Mouse (Mus musculus) layer of hippocampus, adult 2 months (tissue): Measurements from ENCODE around the gene Mapk1ip1. TPM values are rescaled to one million over a fixed set of nuclear protein-coding genes. Genes with fewer than 3 reads are reported as not detected.

Source experiments
- DNase-seq, 2 experiments: peaks; one replicate each; pipeline ENCODE4 v3.0.0; 2022; ENCODE audit warnings: low spot score in 2 of 2
- H3K27ac ChIP-seq: fragments of 200-600 bp; 2 replicates; pipeline ENCODE4 v1.8.1; 2022
- H3K4me3 ChIP-seq: fragments of 200-600 bp; 2 replicates; pipeline ENCODE4 v1.8.1; 2022; ENCODE audit warnings: mild to moderate bottlenecking
- CTCF ChIP-seq: fragments of 200-600 bp; conservative IDR thresholded peaks from 2 replicates; pipeline ENCODE4 v1.8.1; 2022; ENCODE audit warnings: antibody characterized with exemption, mild to moderate bottlenecking, moderate library complexity
- total RNA-seq, 2 experiments: library from RNA; stranded (reverse); gene quantifications; 2 replicates each; pipeline ENCODE4 v1.2.3; 2021

The Mapk1ip1 gene
- total RNA-seq, 2 experiments from 2014 or later, result 49.6 to 52.4 TPM

DNA sequence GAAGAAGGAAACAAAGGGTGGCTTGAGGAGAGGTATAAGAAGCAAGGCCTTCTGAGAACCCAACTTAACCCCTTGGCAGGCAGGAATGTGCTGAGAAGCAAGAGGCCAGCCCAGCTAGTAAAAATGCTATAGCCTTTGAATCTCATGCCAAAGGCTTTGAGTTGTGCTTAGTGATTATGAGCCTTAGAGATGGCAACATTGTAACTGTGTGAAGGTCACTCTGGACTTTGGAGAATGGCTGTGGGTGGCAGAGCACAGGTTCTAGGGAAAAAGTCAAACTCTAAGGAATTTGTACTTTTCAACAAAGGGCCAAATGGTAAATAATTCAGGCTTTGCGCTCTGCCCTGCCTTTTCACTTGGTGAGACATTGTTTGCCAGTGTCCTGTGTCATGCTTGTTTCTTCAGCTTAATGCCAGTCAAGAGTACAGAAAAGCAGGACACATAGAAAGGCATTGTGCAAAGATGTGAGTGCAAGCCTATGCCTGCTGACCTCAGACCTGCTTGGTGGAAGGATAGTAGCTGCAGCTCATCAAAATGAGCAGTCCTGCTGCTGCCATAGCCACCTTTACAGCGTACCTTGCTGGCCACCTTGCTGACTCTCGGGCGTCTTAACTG lies 7.5 kb upstream of the Mapk1ip1 start:
- Histone ChIP-seq H3K4me3 (no peak overlapping the region), H3K27ac (no peak overlapping the region)
- DNase-seq, result no peak
- TF ChIP-seq CTCF, result no peak

DNA sequence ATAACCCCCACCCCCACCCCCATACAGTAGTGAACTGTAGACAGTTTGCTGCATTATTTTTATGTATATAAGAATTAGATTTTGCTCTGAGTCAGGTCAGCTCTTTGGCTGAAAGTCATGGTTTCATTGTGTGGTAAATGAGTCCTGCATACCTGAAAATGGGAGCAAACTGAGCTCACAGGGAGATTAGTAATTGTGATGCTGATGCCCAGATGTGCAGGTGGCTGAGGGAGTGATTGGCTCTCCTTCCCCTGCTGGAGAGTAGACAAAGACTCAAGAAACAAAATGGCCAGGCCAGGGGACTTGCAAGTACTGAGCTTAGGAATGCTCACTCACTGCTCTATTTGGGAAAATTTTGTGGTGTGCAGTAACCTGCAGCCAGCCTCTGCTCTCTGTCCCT lies 4.0 kb upstream of the Mapk1ip1 start:
- DNase-seq, result no peak
- H3K27ac ChIP-seq, result 0 out of 2 replicates have a peak overlapping the region, but pooled peaks have one; percentile 28

DNA sequence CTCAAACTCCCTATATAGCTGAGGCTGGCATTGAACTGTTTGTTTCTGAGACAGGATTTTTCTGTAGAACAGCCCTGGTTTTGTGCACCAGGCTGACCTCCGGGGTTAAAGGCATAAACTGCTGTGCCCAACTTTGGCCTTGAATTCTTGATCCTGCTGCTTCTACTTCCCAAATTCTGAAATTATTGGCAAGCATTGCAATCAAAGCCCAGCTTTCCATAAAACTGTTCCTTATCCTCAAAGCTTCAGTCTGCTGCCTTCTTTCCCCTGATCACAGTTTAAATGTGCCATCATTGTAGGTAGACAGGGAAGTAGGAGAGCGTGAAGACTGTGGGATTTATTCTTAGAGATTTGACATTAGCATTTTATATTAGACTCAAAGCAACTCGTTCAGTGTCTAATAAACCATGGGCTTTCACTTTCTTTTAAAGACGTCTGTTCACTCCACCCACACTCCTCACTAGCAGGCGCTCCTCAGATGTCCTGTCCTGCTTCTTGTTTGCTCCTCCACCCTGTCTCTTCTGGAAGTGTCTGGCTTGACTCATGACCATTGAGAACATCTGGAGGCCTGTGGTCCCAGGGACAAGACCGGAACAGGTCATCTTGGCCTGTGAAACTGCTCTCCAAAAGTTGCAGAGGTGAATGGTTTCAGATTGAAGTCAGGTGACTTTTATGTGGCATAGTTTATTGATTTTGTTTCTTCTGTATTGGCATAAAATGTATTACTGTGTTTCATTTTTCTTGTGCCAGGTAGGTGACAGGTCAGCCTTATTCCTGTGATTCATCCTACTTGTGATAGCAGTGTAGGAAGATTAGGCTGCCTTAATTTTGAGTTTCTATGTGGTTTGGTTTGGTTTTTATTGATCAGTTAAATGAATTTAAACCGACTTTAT lies 2.2 kb upstream of the Mapk1ip1 start:
- peak overlapping the region; percentile 22; the same call in 1 of the 2 replicates for H3K4me3 ChIP-seq
- no peak for TF ChIP-seq CTCF
- no peak for DNase-seq
- no peak overlapping the region for H3K27ac ChIP-seq

More for the DNA sequence above, 4.0 kb upstream of the Mapk1ip1 start:
- no peak overlapping the region for H3K4me3 ChIP-seq
- no peak for TF ChIP-seq CTCF

DNA sequence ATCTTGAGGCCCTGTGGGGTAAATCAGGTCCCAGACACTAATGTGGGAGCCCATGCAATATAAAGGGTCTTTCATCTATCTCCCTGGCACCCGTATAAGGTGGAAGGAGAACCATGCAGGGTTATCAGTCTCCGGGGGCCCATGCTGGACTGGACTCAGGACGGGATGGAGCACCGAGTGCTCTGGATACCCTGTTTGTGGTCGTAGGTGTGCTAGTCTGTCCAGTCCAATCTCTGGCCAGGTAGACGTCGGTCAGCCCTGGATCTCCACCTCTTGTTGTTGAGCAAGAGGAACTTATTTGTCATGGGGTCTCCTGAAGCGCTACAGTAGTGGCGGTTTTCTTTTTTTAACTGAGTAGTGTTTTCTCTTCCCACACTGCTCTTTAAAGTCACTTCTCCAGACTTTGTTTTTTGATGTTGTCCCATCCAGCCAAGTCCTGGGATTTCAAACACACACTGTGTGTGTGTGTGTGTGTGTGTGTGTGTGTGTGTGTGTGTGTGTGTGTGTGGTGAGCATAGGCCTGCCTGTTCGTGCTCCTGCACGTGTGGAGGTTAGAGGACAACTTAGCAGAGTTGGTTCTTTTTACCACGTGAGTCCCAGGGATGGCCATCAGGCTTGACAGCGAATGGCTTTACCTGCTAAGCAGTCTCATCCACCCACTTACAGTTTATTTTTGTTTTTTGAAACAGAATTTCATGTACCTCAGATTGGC lies 1.4 kb upstream of the Mapk1ip1 start:
- no peak for TF ChIP-seq CTCF
- peak overlapping the region; percentile 96; the same call in 1 of the 2 replicates for H3K27ac ChIP-seq
- no peak for DNase-seq
- peak overlapping the region; percentile 95 for H3K4me3 ChIP-seq

DNA sequence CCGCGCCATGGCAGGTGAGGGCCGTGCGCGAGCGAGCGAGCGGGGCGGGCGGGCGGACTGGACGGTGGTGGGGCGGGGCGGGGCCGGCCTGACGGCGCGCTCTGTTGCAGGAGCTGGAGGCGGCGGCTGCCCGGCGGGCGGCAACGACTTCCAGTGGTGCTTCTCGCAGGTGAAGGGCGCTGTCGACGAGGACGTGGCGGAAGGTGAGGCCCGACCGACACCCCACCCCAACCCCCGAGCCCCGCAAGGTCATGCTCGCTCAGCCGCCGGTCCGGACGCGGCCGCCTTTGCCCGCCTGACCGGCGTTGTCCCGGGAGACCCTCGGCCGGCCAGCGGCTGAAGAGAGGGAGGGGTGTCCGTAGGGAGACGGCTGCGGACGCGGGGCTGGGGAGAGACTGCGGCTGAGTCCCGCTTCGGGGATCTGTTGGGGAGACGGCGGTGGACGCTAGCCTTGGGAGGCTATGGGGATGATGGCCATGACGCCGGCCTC lies 474 bp upstream of the Mapk1ip1 start:
- peak overlapping the region; percentile 95 for H3K4me3 ChIP-seq
- no peak for TF ChIP-seq CTCF
- no peak for DNase-seq
- H3K27ac ChIP-seq, result peak overlapping the region; percentile 96

DNA sequence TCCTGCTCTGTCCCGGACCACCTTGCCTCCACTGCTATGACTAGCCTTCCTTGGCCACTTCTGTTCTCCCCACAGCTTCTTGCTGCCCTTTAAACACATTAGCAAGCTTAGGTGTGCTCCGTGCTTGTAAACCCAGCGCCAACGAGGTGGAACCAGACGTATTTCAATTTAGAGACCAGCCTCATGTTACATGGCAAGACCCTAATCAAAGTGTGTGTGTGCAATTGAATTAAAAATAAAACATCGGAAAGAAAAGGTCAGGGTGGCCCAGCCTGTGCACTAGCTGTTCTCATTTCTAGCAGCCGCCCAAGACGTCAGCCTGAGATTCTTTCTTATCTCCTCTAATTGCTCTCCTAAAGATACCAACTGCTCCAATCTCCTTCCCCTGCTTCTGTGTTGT lies 962 bp downstream of the Mapk1ip1 start:
- no peak for TF ChIP-seq CTCF
- no peak for DNase-seq
- H3K4me3 ChIP-seq, result peak overlapping the region; percentile 95
- H3K27ac ChIP-seq, result peak overlapping the region; percentile 96

DNA sequence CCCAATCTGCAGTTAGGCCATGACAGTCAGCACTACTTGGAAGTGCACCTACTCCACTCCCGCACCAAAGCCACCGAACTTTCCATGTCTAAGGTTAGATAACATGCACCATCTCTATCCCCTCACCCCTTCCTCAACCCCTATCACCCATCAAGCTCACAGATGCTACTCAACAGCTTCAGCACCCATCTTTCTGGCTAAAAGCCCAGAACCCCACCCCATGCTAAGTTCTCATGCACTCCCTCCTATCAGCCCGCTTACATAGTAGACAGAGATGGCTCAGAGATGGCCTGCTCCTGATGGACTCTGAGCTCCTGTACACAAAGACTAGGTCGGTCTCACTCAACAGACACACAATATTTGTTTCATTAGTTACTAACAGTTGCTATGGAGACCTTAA lies 2.7 kb downstream of the Mapk1ip1 start:
- no peak for TF ChIP-seq CTCF
- DNase-seq, result no peak
- peak overlapping the region; percentile 96; the same call in 1 of the 2 replicates for H3K27ac ChIP-seq
- peak overlapping the region; percentile 95 for H3K4me3 ChIP-seq

DNA sequence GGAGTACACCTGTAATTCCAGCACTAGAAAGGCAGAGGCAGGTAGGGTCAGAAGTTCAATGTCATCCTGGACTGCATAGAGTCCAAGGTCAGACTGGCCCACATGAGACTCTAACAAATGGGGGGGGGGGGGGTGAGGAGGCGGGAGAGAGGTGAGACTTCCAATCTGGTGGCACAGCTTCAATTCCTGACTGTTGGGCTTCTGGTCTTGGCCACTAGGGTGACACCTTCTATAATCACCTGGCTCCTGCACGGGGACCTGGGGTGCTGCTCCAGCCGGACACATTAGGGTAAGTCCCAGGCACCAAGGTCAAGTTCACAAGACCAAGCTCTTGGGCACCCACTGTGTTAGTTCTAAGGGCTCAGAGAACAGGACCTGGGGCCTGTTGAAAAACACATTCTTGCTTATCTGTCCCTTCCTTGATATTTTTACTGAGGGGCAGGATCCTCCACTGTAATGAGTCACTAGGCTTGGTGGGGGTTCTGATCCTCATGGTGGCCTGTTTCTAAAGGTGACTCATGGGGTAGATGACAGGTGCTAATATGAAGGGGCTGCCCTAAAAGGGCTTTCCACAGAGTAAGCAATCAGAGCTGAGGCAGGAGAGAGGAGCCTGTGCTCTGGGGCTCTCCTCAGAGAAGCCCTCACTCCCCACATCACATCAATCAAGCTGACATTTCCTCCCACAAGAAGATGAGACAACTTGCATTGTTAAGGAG lies 4.5 kb downstream of the Mapk1ip1 start:
- Histone ChIP-seq H3K27ac (peak overlapping the region; percentile 78), H3K4me3 (no peak overlapping the region)
- no peak for DNase-seq
- no peak for TF ChIP-seq CTCF

DNA sequence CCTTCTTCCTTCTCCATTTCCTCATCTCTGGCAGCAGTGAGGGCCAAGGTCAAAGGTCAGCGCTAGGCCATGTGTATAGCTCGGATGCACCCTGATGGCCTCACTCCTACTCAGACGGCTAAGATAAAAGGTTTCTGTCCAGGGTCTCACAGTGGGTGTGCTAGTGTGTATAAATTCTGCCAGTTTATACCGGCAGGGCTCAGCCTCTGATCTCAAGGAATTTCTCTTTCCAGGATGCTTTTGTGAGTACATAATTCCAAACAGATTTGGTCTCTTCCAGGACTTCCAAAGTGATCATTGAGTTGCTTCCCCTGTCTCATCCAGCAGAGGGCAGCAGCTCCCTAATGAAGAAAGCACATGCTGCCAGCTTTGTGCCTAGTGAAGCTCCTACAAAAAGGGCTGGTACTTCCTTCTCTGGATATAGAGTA lies 5.5 kb downstream of the Mapk1ip1 start:
- DNase-seq, result peak; percentile 80 to 87
- H3K27ac ChIP-seq, result no peak overlapping the region
- peak; percentile 82 for TF ChIP-seq CTCF
- H3K4me3 ChIP-seq, result no peak overlapping the region

DNA sequence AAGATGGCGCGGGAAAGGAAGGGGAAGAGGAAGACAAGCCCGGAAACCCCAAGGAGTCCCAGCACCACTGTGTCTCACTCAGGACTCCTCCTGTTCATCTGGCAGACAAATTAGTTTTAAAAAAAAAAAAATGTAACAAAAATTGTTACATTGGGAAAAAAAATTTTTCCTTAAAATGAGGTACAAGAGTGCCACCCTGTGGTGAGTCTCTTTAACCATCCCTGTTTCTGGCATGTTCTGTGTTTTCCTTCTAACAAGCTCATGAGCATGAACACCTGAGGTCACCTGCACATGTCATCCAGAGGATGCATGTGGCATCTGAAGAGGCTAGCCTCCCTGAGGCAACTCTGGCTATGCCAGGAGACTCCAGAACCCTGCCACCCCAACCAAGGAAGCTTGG lies 11.0 kb downstream of the Mapk1ip1 start:
- Histone ChIP-seq H3K27ac (no peak overlapping the region; the same call in 1 of the 2 replicates), H3K4me3 (no peak overlapping the region)
- DNase-seq, result no peak
- peak; percentile 73 for TF ChIP-seq CTCF

DNA sequence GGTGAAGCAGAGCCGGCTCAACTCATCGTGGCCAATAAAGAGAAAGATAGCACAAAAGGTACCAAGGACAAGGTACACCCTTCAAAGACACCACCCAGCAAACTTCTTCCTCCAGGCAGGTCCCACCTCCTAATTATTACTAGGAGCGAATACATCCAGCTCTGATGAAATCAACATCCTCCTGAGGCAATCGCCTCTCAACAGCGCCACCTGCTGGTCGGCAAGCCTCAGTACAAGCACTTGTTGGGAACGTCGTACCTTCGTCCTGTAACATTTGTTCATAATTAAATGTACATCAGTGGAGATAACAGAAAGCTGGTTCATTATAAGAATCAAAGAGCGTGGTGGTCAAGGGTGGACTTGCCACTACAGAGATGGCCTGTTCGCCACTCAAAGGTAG lies 18.3 kb downstream of the Mapk1ip1 start:
- DNase-seq, result peak; percentile 50 to 75
- TF ChIP-seq CTCF, result peak; percentile 99
- H3K4me3 ChIP-seq, result no peak overlapping the region
- H3K27ac ChIP-seq, result no peak overlapping the region
